9 mouse cellular contexts compared by ENCODE assay signal in the genomic region with DNA sequence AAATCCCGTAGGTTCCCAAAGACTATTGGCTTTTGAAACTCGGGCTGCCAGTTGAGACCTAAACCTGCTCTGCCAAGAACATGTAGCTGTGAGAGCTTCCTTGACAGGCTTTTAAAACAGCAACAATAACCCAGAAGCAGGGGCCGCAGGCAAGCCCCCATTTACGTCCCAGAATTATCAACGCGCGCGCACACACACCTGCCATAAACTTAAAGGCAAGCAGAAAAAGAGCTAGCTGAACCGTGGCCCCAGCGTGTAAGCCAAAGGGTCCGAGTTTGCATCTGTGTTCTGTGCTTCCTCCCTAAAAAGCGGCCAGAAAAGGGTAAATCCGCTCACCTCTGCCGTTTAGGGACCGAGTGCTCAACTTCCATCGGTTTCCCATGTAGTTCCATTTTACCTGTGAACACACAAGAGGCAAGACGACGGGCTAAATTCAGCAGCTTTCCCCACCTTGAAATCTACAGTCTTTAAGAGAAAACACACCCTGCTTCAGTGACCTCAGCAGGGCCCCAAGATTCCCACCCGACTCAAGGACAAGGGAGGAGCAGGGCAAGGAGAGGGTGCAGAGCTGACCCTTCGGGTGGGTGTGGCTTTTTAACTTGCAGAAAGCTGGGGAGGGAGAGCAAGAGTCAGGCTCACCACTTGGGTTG. TPM values are rescaled to one million over a fixed set of nuclear protein-coding genes. Genes with fewer than 3 reads are reported as not detected.
DNase-seq lines count a peak whose midpoint lies in the region; ATAC-seq lines count a peak whose summit lies in the region.
"Had no signal": no experiment of that assay in that cellular context is flagged by ENCODE, and none has a peak within 500 bp of the region (broad histone marks: within the 10 kb centered on the region; RNA-seq: fewer than 3 reads in every experiment).

No protein-coding gene starts in this region.

- H3K4me3 ChIP-seq in liver, embryonic 13.5 days (replicated peaks) = peak overlapping the region; percentile 81

- H3K27me3 ChIP-seq in liver, embryonic 13.5 days = no peaks in the 10 kb centered on the region

- ATAC-seq in liver, embryonic 13.5 days (ENCODE audit: low read depth) = no peak

- H3K4me2 ChIP-seq in liver, embryonic 13.5 days = peak overlapping the region; percentile 95

- DNase-seq in embryo, embryonic 10.5 days (ENCODE audit: low spot score) = peak; percentile 29
- DNase-seq in embryo, embryonic 9.5 days (ENCODE audit: extremely low spot score) = no peak
- peak; percentile 41 for DNase-seq in thymus, postnatal 14 days
- no peak for DNase-seq in thymus, postnatal 25 days
- no peak for DNase-seq in liver, embryonic 13.5 days
- DNase-seq in thymus, postnatal 4 days = peak; percentile 50
- DNase-seq in layer of hippocampus, adult 8-10 months (ENCODE audit: low spot score in 2 of 2) = no peak
- DNase-seq in cerebellum, adult 9-11 months = no peak

- peak overlapping the region; percentile 95 for H3K9ac ChIP-seq in liver, embryonic 13.5 days

- H3K27ac ChIP-seq in liver, embryonic 13.5 days = peak overlapping the region; percentile 98
- H3K27ac ChIP-seq: left cerebral cortex, adult 2 months had no signal

- H3K9me3 ChIP-seq in liver, embryonic 13.5 days (replicated peaks) = no peaks in the 10 kb centered on the region

- WGBS in liver, embryonic 13.5 days (ENCODE audit: insufficient replicate concordance) = 8% methylated on average over 20 of the region's 20 CpGs

- 0 out of 2 replicates have a peak, but pooled peaks cover 5% of the 10 kb centered on the region for H3K36me3 ChIP-seq in liver, embryonic 13.5 days

- peaks cover 57% of the 10 kb centered on the region for H3K4me1 ChIP-seq in liver, embryonic 13.5 days (replicated peaks)

RNA-seq across cellular contexts. Expression of gene Igf2bp3, which starts 1.7 kb away (rescaled TPM):
- polyA plus RNA-seq in liver, embryonic 13.5 days (2015; fragmentation: Nextera tagmentation; extraction: Ambion mirVana) = 21.4 and 25.4 TPM in 2 replicates
- total RNA-seq in layer of hippocampus, adult 8-10 months (2022) = not detected

RNA-seq across cellular contexts. Expression of gene Tra2a, which starts 50.8 kb away (rescaled TPM):
- polyA plus RNA-seq in liver, embryonic 13.5 days (2015; fragmentation: Nextera tagmentation; extraction: Ambion mirVana) = 51.9 and 60.9 TPM in 2 replicates
- total RNA-seq in layer of hippocampus, adult 8-10 months (2022) = 100 to 1,000 TPM in 1 of 4 experiments, 10 to 100 TPM in 3; 54.1 to 108 (median 82.0) TPM

Comparison
In these comparisons a context has a peak if more than half of its experiments do, and no peak if none do; other contexts are left out.
1. DNase-seq: peak in embryo, embryonic 10.5 days (single experiment), thymus, postnatal 14 days (single experiment) and thymus, postnatal 4 days (single experiment); none in embryo, embryonic 9.5 days (single experiment), thymus, postnatal 25 days (single experiment), liver, embryonic 13.5 days (single experiment), layer of hippocampus, adult 8-10 months (0 of 2) and cerebellum, adult 9-11 months (single experiment).